Mouse (Mus musculus) heart, postnatal 0 days (tissue): ENCODE measurements around the gene Gcgr. TPM values are rescaled to one million over a fixed set of nuclear protein-coding genes. Genes with fewer than 3 reads are reported as not detected.
A peak's percentile ranks its signal among the peaks of the same experiment; 100 is the strongest.

Source experiments
- ATAC-seq: fragments of 200-750 bp; cut with Nextera tagmentation; 2 replicates; pipeline ENCODE4 v1.8.0; 2017; ENCODE audit warnings: low read depth, moderate number of reproducible peaks, moderate library complexity; ENCODE audit not compliant: insufficient read depth
- DNase-seq: peaks from one replicate; pipeline ENCODE4 v3.0.0-alpha.2; 2016; ENCODE audit warnings: low spot score
- H3K27ac ChIP-seq: fragments of 300-500 bp; sonication (generic); 2 replicates; pipeline ENCODE4 v1.5.1; 2014; ENCODE audit warnings: low read depth, mild to moderate bottlenecking
- H3K27me3 ChIP-seq: fragments of 300-500 bp; sonication (generic); 2 replicates; pipeline ENCODE4 v1.6.1; 2014; ENCODE audit warnings: low read length, mixed read lengths; ENCODE audit not compliant: control insufficient read depth, insufficient read depth
- H3K36me3 ChIP-seq: fragments of 300-500 bp; sonication (generic); replicated peaks from 2 replicates; pipeline ENCODE4 v1.6.1; 2014; ENCODE audit warnings: low read length, mixed read lengths; ENCODE audit not compliant: control insufficient read depth, insufficient read depth
- H3K4me1 ChIP-seq: fragments of 300-500 bp; sonication (generic); 2 replicates; pipeline ENCODE4 v1.6.1; 2014; ENCODE audit warnings: antibody characterized with exemption; ENCODE audit not compliant: control insufficient read depth, insufficient read depth
- H3K4me2 ChIP-seq: fragments of 300-500 bp; sonication (generic); 2 replicates; pipeline ENCODE4 v1.6.1; 2014; ENCODE audit warnings: low read depth, mild to moderate bottlenecking, low read length, moderate library complexity
- H3K4me3 ChIP-seq: fragments of 300-500 bp; sonication (generic); 2 replicates; pipeline ENCODE4 v1.5.1; 2014; ENCODE audit warnings: low read depth, low read length
- H3K9ac ChIP-seq: fragments of 300-500 bp; sonication (generic); replicated peaks from 2 replicates; pipeline ENCODE4 v1.6.1; 2014; ENCODE audit warnings: low read depth, low read length, mixed read lengths
- H3K9me3 ChIP-seq: fragments of 300-500 bp; sonication (generic); replicated peaks from 2 replicates; pipeline ENCODE4 v1.6.1; 2016; ENCODE audit warnings: low read length; ENCODE audit not compliant: control insufficient read depth
- CTCF ChIP-seq: IDR thresholded peaks from 2 replicates; pipeline ENCODE4 v1.5.1; 2016; ENCODE audit warnings: antibody characterized with exemption, control low read depth, low read depth
- EP300 ChIP-seq: IDR thresholded peaks from 2 replicates; pipeline ENCODE4 v1.6.1; 2016; ENCODE audit warnings: antibody characterized with exemption, low read depth
- WGBS: fragments of 180-500 bp; shearing (Covaris S2); extraction: QIAGEN DNeasy Blood & Tissue Kit; methylation state at CpG from one replicate; pipeline ENCODE4 v1.1.7; 2014; 5-methylcytosine and 5-hydroxymethylcytosine counted together
- polyA plus RNA-seq: library from polyadenylated mRNA; unstranded; fragments of >200 nt; fragmentation: Nextera tagmentation; extraction: Ambion mirVana; gene quantifications from 2 replicates; pipeline ENCODE4 v1.2.1, GENCODE M21; 2015
- total RNA-seq: library from RNA; depleted of rRNA; stranded (reverse); fragments of >200 nt; gene quantifications from 2 replicates; pipeline ENCODE4 v1.2.3, GENCODE M21; 2014; ENCODE audit warnings: low replicate concordance

Gcgr gene
- total and polyA plus RNA-seq, 2 experiments from 2014 or later: 0.23 to 0.81 TPM

DNA sequence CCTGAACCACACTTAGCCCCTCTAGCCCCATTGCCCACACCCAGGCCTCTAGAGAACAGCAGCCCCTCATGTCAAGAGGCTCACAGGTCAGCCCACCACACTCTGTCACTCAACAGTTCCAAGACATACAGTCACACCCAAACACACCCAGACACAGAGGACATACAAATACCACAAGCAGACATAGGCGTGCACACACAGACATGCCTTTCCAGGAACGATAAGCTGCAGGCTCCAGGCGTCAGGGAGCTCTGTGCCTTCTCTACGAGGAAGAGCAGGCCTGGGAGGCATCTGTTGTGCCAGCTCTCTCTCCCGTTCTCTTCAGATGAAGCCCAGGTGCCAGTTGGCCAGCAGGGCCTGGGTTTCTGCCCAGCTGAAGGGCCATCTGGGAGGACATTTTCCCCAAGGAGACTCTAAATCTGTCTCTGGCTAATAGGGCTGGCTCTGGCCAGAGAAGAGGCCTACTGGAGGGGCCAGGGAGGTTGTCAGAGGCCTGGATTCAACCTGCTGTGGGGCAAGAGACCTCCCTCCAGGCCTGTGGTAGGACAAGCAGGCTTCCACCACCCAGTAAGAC, 9.4 kb upstream of the Gcgr start:
- Histone ChIP-seq H3K9ac (no peak overlapping the region; the same call in 1 of the 2 replicates), H3K9me3 (no peaks in the 10 kb centered on the region), H3K27me3 (no peaks in the 10 kb centered on the region), H3K27ac (peak overlapping the region; percentile 84), H3K4me3 (no peak overlapping the region), H3K36me3 (no peaks in the 10 kb centered on the region), H3K4me1 (peaks cover 15% of the 10 kb centered on the region), H3K4me2 (no peak overlapping the region)
- TF ChIP-seq EP300 (no peak), CTCF (no peak)
- 38% methylated on average over 5 of the region's 5 CpGs for WGBS
- ATAC-seq: peak; percentile 50
- no peak for DNase-seq

DNA sequence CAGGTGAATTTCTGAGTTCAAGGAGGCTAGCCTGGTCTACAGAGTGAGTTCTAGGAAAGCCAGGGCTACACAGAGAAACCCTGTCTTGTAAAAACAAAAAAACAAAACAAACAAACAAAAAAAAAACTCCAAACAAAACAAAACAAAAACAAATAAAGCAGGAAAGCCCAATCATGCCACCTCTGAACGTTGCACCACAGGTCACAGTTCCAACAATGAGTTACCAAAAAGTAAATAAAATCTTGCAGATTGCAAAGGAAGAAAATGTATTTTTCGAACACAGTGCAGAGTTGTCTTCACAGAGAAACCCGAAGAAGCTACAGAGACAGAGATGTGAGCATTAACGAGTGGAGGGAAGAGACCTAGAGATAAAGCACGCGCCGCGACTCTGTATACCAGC, 7.9 kb upstream of the Gcgr start:
- 83% methylated on average over 8 of the region's 8 CpGs for WGBS
- Histone ChIP-seq H3K27me3 (no peaks in the 10 kb centered on the region), H3K36me3 (no peaks in the 10 kb centered on the region), H3K9me3 (no peaks in the 10 kb centered on the region), H3K4me3 (no peak overlapping the region), H3K9ac (no peak overlapping the region), H3K4me1 (peaks cover 15% of the 10 kb centered on the region), H3K27ac (no peak overlapping the region), H3K4me2 (no peak overlapping the region)
- TF ChIP-seq EP300: no peak
- TF ChIP-seq CTCF: no peak
- DNase-seq (no peak), ATAC-seq (no peak)

DNA sequence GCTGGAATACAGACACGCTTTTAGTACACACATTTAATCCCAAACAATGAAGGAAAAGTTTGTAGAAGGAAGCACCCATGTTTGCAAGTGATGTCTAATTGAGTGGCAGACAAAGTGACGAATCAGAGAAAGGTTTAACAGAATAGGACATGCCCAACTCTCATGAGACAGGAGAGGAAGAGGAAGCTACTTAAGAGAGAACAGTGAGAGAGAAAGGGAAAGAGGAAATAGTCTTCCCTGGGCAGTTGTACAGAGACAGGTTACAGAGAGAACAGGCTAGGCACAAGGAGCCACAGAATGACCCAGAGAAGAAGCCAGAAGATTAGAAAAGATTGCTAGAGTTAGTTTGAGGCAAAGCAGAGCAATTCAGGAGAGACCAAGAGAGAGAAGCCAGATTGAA, 4.5 kb upstream of the Gcgr start:
- ATAC-seq (no peak), DNase-seq (no peak)
- Histone ChIP-seq H3K4me2 (no peak overlapping the region), H3K4me3 (no peak overlapping the region), H3K27ac (no peak overlapping the region), H3K36me3 (no peaks in the 10 kb centered on the region), H3K9me3 (no peaks in the 10 kb centered on the region), H3K27me3 (peaks cover 32% of the 10 kb centered on the region), H3K4me1 (peaks cover 5% of the 10 kb centered on the region), H3K9ac (no peak overlapping the region)
- TF ChIP-seq CTCF (no peak), EP300 (no peak)
- 63% methylated on average over 2 of the region's 2 CpGs for WGBS

DNA sequence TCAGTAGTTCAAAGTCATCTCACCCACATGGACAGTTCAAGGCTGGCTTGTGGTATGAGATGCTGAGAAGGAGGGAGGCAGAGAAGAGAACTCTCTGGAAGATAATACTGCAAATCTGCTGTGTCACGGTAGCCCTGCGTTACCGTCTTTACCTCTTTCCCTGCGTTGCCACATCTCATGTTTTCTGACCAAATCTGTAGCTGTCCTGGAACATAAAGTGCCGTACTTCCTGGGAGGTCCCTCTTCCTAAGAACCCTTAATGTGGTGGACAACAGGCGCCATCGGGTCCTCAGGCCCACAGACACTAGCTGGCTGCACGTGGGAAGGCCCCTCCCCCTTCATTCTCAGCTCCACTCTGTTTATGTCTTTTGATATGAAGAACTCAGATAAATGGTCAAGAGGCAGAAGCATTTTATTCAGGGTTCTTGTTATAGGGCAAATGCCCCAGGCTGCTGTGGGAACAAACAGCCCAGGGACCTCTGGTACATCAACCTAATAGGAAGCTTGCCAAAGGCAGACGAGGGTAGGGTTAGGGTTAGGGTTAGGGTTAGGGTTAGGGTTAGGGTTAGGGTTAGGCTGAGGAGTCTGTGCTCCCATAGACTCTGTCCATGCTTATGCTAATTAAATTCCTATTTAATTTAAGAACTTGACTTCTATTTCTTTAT, 2.7 kb upstream of the Gcgr start:
- Histone ChIP-seq H3K4me2 (no peak overlapping the region), H3K9ac (no peak overlapping the region), H3K4me1 (peaks cover 7% of the 10 kb centered on the region), H3K9me3 (no peaks in the 10 kb centered on the region), H3K4me3 (no peak overlapping the region), H3K36me3 (no peaks in the 10 kb centered on the region), H3K27me3 (peaks cover 51% of the 10 kb centered on the region), H3K27ac (no peak overlapping the region)
- TF ChIP-seq CTCF (no peak), EP300 (no peak)
- DNase-seq (no peak), ATAC-seq (no peak)
- WGBS: 73% methylated on average over 9 of the region's 9 CpGs

DNA sequence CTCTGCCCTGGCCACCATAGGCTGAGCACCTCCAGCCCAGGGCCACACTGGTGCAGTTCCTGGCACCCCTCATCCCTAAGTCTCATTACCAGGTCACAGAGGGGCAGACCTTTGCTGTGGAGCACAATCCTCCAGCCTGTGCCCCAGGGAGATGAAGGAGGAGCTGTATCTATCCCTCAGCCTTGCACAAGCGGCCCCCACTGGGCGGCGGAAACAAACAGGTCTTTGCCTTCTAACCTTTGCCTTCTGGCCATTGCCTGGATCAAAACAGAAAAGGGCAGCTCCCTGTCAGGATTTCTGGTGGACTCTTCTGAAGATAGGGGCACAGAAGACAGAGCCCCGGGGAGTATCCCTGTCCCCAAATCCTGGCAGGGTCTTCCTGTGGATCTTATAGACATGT, 1.6 kb upstream of the Gcgr start:
- ATAC-seq (no peak), DNase-seq (no peak)
- no peaks in the 10 kb centered on the region for H3K9me3 ChIP-seq
- H3K4me1 ChIP-seq: peaks cover 7% of the 10 kb centered on the region
- TF ChIP-seq CTCF (no peak), EP300 (no peak)
- no peaks in the 10 kb centered on the region for H3K36me3 ChIP-seq
- H3K27me3 ChIP-seq: peaks cover 60% of the 10 kb centered on the region
- H3K4me2 ChIP-seq: no peak overlapping the region
- no peak overlapping the region for H3K27ac ChIP-seq
- H3K4me3 ChIP-seq: no peak overlapping the region
- H3K9ac ChIP-seq: no peak overlapping the region
- 58% methylated on average over 4 of the region's 4 CpGs for WGBS

DNA sequence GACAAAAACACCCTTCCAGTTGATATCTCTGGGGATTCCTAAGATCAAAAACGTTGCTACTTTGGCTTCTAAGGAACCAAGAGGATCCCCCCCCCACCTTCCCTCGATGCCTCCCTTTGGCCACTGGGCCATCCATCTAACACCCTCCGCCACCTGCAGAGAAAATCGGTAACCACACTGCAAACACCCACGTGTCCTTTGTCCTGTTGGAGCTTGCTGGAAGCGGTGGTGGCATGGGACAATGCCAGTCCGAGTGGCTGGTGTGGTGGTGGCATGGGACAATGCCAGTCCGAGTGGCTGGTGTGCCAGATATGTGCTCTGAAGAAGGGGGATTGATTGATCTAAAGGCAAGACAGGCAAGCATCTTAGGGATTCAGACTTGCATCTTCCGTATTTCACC, 1.1 kb downstream of the Gcgr start:
- no peak overlapping the region for H3K27ac ChIP-seq
- DNase-seq (no peak), ATAC-seq (no peak)
- H3K4me3 ChIP-seq: no peak overlapping the region
- H3K27me3 ChIP-seq: peaks cover 64% of the 10 kb centered on the region
- no peak overlapping the region for H3K9ac ChIP-seq
- no peak overlapping the region for H3K4me2 ChIP-seq
- no peaks in the 10 kb centered on the region for H3K9me3 ChIP-seq
- H3K4me1 ChIP-seq: peaks cover 7% of the 10 kb centered on the region
- H3K36me3 ChIP-seq: no peaks in the 10 kb centered on the region
- TF ChIP-seq EP300 (no peak), CTCF (no peak)
- 30% methylated on average over 9 of the region's 9 CpGs for WGBS
